Mouse (Mus musculus): Measurements from ENCODE around the gene Gm20388. TPM values are rescaled to one million over a fixed set of nuclear protein-coding genes. Genes with fewer than 3 reads are reported as not detected.
A peak's percentile ranks its signal among the peaks of the same experiment; 100 is the strongest.
"Not testable (repeated sequence)": the region's sequence is repeated elsewhere in the genome, so short reads cannot be mapped to it uniquely, and the experiment has no call there.

Gm20388 gene
- total and polyA plus RNA-seq, 3 experiments: 0.02 to 0.05 TPM; not detected in 1

DNA sequence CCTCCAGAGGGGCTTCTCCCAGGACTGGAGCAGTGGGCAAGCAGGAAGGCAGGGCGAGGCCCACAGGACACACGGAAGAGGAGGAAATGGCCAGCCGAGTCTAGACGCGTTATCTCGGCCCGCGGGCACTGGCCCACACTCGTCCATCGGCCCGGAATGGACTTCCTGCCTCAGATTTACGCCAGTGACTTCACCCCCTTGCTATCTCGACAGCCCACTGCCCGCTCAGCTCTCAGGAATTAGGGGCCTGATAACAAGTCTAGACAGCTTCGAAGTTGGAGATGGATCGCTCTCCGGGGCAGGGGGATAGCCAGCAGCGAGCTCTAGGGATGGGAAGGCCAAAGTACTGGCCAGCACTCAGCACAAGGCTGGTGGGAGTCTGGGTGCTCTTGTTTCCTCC is 1405.4 kb downstream of the Gm20388 start:
- no peaks in the 10 kb centered on the region for H3K36me3 ChIP-seq (replicated peaks)
- no peak for ATAC-seq (ENCODE audit: extremely low read depth, insufficient number of reproducible peaks, low FRiP score, poor library complexity, severe bottlenecking)
- H3K9me3 ChIP-seq (replicated peaks): peaks cover 94% of the 10 kb centered on the region
- no peaks in the 10 kb centered on the region for H3K4me1 ChIP-seq (ENCODE audit: insufficient read depth, low read depth, low read length)
- no peak for TF ChIP-seq CTCF (IDR thresholded peaks at IDR 0.05; ENCODE audit: low read depth, low read length)
- TF ChIP-seq GATA1 (IDR thresholded peaks at IDR 0.05; ENCODE audit: borderline replicate concordance, low read length): no peak
- TF ChIP-seq GATA2 (IDR thresholded peaks at IDR 0.05; ENCODE audit: borderline replicate concordance, low read depth, low read length): no peak
- TF ChIP-seq POLR2AphosphoS5 (IDR thresholded peaks at IDR 0.05; ENCODE audit: insufficient replicate concordance, low read depth, low read length): no peak
- no peak for TF ChIP-seq TAL1 (conservative IDR thresholded peaks at IDR 0.05; ENCODE audit: low read depth, low read length)
- no peak for DNase-seq (ENCODE audit: low spot score)
- no peak overlapping the region for H3K4me3 ChIP-seq (ENCODE audit: low read depth, low read length)
- H3K27me3 ChIP-seq (ENCODE audit: insufficient read depth, low read length): no peaks in the 10 kb centered on the region

DNA sequence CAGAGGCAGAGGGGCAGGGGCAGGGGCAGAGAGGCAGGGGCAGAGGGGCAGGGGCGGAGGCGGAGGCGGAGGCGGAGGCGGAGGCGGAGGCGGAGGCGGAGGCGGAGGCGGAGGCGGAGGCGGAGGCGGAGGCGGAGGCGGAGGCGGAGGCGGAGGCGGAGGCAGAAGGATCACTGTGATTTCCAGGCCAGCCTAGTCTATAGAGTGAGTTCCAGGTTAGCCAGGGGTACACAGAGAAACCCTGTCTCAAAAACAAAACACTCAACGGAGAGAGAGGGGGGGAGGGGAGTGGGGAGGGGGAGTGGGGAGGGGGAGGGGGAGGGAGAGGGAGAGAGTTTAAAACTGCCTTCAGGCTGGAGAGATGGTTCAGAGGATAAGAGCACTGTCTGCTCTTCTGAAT is 1408.1 kb downstream of the Gm20388 start:
- not testable (repeated sequence) for H3K36me3 ChIP-seq (replicated peaks); ATAC-seq (ENCODE audit: extremely low read depth, insufficient number of reproducible peaks, low FRiP score, poor library complexity, severe bottlenecking); H3K27me3 ChIP-seq (ENCODE audit: insufficient read depth, low read length); H3K4me3 ChIP-seq (ENCODE audit: low read depth, low read length); DNase-seq (ENCODE audit: low spot score); H3K4me1 ChIP-seq (ENCODE audit: insufficient read depth, low read depth, low read length)
- H3K9me3 ChIP-seq (replicated peaks): peaks cover 92% of the 10 kb centered on the region

DNA sequence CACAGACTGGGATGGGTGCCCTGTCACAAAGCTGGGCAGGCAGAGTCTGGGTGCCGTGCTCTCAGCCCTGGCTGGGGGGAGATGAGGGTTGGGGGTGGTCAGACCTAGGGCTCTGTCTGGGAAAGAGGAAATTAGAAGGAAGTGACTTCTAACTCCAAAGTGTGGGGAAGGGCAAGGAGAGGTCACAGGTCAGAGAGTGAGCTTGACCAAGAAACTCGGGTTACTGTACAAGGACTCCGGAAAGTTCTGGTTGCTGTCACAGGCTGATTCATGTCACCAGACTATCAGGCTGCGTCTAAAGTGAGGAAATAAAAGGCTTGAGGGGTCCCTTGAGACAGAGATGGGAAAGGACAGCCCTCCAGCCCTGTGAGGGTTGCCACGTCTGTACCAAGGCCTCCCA is 1408.8 kb downstream of the Gm20388 start:
- Histone ChIP-seq H3K27me3 (ENCODE audit: insufficient read depth, low read length) (no peaks in the 10 kb centered on the region), H3K9me3 (replicated peaks) (peaks cover 91% of the 10 kb centered on the region), H3K4me1 (ENCODE audit: insufficient read depth, low read depth, low read length) (no peaks in the 10 kb centered on the region), H3K4me3 (ENCODE audit: low read depth, low read length) (no peak overlapping the region), H3K36me3 (replicated peaks) (no peaks in the 10 kb centered on the region)
- TF ChIP-seq GATA2 (IDR thresholded peaks at IDR 0.05; ENCODE audit: borderline replicate concordance, low read depth, low read length) (no peak), TAL1 (conservative IDR thresholded peaks at IDR 0.05; ENCODE audit: low read depth, low read length) (no peak), CTCF (IDR thresholded peaks at IDR 0.05; ENCODE audit: low read depth, low read length) (no peak), GATA1 (IDR thresholded peaks at IDR 0.05; ENCODE audit: borderline replicate concordance, low read length) (no peak), POLR2AphosphoS5 (IDR thresholded peaks at IDR 0.05; ENCODE audit: insufficient replicate concordance, low read depth, low read length) (no peak)
- no peak for DNase-seq (ENCODE audit: low spot score)
- ATAC-seq (ENCODE audit: extremely low read depth, insufficient number of reproducible peaks, low FRiP score, poor library complexity, severe bottlenecking): no peak

DNA sequence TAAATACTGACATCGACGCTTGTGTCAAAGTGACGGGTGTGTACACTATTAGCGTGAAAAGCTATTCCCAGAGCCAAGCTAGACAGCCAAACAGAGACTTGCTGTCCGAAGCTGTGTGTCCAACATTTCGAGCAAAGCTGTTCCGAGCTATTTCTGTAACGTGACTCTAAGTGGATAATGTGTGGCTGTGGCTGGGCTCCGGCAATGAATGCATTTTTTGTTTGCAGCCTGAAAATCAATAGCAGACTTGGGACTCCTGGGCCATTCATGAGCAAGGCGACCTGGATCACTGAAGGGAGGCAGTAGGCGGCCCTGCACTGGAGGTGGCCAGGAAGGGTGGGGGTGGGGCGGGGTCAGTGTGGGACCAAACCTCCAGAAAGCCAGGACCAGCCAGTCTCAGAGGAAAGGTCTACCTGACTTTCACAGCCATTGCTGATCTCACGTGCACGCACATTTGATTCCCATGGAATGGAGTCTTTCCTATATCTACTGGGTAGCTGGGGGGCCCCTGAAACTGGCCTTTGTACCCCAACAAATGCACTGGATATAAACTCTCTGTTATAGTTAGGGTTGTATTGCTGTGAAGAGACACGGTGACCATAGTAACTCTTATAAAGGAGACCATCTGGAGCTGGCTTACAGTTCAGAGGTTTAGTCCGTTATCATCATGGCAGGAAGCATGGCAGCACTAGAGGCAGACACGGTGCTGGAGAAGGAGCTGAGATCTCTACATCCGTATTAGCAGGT is 1415.7 kb downstream of the Gm20388 start:
- Histone ChIP-seq H3K4me1 (ENCODE audit: insufficient read depth, low read depth, low read length) (no peaks in the 10 kb centered on the region), H3K36me3 (replicated peaks) (no peaks in the 10 kb centered on the region), H3K27me3 (ENCODE audit: insufficient read depth, low read length) (no peaks in the 10 kb centered on the region), H3K9me3 (replicated peaks) (peaks cover 93% of the 10 kb centered on the region), H3K4me3 (ENCODE audit: low read depth, low read length) (no peak overlapping the region)
- DNase-seq (ENCODE audit: low spot score) (no peak), ATAC-seq (ENCODE audit: extremely low read depth, insufficient number of reproducible peaks, low FRiP score, poor library complexity, severe bottlenecking) (no peak)
- TF ChIP-seq CTCF (IDR thresholded peaks at IDR 0.05; ENCODE audit: low read depth, low read length): no peak
- no peak for TF ChIP-seq TAL1 (conservative IDR thresholded peaks at IDR 0.05; ENCODE audit: low read depth, low read length)
- no peak for TF ChIP-seq GATA1 (IDR thresholded peaks at IDR 0.05; ENCODE audit: borderline replicate concordance, low read length)
- no peak for TF ChIP-seq POLR2AphosphoS5 (IDR thresholded peaks at IDR 0.05; ENCODE audit: insufficient replicate concordance, low read depth, low read length)
- no peak for TF ChIP-seq GATA2 (IDR thresholded peaks at IDR 0.05; ENCODE audit: borderline replicate concordance, low read depth, low read length)

DNA sequence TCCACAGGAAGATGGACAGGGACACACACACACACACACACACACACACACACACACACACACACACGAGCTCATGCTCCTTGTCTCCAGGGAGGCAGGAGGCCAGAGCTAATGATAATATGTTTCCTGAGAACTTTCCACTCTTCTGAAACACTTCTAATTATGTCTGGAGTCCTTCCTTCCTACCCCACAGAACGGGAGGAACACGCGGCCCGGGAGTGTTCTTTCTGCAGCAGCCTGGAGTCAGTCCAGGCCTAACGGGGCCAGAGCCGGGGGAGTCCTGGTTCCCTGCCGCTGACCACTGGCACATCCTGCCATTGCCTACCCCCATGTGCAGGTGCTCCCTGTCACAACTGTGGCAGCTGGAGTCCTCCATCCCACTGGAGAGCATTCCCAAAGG is 1421.8 kb downstream of the Gm20388 start:
- Histone ChIP-seq H3K4me3 (ENCODE audit: low read depth, low read length) (no peak overlapping the region), H3K27me3 (ENCODE audit: insufficient read depth, low read length) (no peaks in the 10 kb centered on the region), H3K36me3 (replicated peaks) (no peaks in the 10 kb centered on the region), H3K4me1 (ENCODE audit: insufficient read depth, low read depth, low read length) (no peaks in the 10 kb centered on the region), H3K9me3 (replicated peaks) (peaks cover 98% of the 10 kb centered on the region)
- DNase-seq (ENCODE audit: low spot score): no peak
- TF ChIP-seq GATA1 (IDR thresholded peaks at IDR 0.05; ENCODE audit: borderline replicate concordance, low read length) (no peak), POLR2AphosphoS5 (IDR thresholded peaks at IDR 0.05; ENCODE audit: insufficient replicate concordance, low read depth, low read length) (no peak), CTCF (IDR thresholded peaks at IDR 0.05; ENCODE audit: low read depth, low read length) (no peak), GATA2 (IDR thresholded peaks at IDR 0.05; ENCODE audit: borderline replicate concordance, low read depth, low read length) (no peak), TAL1 (conservative IDR thresholded peaks at IDR 0.05; ENCODE audit: low read depth, low read length) (no peak)
- ATAC-seq (ENCODE audit: extremely low read depth, insufficient number of reproducible peaks, low FRiP score, poor library complexity, severe bottlenecking): no peak

DNA sequence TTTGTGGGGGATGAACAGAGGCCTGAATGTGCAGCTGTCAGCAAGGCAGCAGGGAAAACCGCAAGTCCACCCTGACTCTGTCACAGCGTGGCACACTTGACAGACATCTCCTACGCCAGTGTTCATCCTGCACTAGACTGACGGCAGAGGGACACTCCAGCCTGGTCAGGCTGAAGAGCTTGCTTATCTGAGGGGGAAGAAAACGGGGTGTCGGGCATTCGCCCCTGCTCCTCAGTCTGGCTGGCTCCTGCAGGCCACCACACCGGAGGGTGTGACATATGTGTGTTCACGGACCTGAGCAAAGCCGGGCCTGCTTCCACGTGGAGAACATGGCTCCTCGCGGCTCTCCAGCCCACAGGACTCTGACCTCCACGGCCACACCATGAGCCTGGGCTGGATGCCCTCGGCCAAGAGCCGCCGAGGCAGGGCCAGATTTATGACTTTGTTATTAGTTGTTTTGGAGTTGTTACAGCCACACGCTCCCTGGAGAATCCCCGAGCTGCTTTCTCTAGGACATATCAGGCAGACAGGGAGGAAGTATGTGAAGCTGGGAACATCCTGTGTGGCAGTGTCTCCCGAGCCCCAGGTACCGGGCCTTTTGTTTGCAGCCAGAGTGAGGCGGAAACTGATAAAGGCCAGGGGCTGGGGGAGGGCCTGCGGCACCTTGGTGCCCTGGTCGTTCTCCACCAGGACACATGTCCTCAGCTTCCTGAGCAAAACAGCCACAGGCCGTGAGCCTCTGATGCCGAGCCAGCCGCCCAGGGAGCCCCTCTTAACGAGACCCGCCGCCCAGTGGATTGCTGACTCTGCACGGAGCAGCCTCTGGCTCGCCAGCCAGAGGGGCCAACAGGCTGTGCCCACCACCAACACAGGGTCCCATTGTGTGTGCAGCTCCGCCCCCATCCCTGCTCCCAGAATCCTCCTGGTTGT is 1424.1 kb downstream of the Gm20388 start:
- ATAC-seq (ENCODE audit: extremely low read depth, insufficient number of reproducible peaks, low FRiP score, poor library complexity, severe bottlenecking) (no peak), DNase-seq (ENCODE audit: low spot score) (no peak)
- H3K4me1 ChIP-seq (ENCODE audit: insufficient read depth, low read depth, low read length): no peaks in the 10 kb centered on the region
- peaks cover 93% of the 10 kb centered on the region for H3K9me3 ChIP-seq (replicated peaks)
- H3K27me3 ChIP-seq (ENCODE audit: insufficient read depth, low read length): no peaks in the 10 kb centered on the region
- H3K4me3 ChIP-seq (ENCODE audit: low read depth, low read length): peak overlapping the region; percentile 4; the same call in 1 of the 2 replicates
- no peaks in the 10 kb centered on the region for H3K36me3 ChIP-seq (replicated peaks)
- TF ChIP-seq TAL1 (conservative IDR thresholded peaks at IDR 0.05; ENCODE audit: low read depth, low read length) (no peak), GATA2 (IDR thresholded peaks at IDR 0.05; ENCODE audit: borderline replicate concordance, low read depth, low read length) (no peak), GATA1 (IDR thresholded peaks at IDR 0.05; ENCODE audit: borderline replicate concordance, low read length) (no peak), CTCF (IDR thresholded peaks at IDR 0.05; ENCODE audit: low read depth, low read length) (no peak), POLR2AphosphoS5 (IDR thresholded peaks at IDR 0.05; ENCODE audit: insufficient replicate concordance, low read depth, low read length) (no peak)

All from G1E (cell line).